Mouse (Mus musculus): Measurements from ENCODE around the gene Cdh3.
"Not testable (repeated sequence)": the region's sequence is repeated elsewhere in the genome, so short reads cannot be mapped to it uniquely, and the experiment has no call there.

Gene Cdh3

GRCm38 (mm10) chr8:106571551-106572172 lies 61.0 kb downstream of the Cdh3 start:
- no peak for DNase-seq (ENCODE audit: low spot score)

DNA sequence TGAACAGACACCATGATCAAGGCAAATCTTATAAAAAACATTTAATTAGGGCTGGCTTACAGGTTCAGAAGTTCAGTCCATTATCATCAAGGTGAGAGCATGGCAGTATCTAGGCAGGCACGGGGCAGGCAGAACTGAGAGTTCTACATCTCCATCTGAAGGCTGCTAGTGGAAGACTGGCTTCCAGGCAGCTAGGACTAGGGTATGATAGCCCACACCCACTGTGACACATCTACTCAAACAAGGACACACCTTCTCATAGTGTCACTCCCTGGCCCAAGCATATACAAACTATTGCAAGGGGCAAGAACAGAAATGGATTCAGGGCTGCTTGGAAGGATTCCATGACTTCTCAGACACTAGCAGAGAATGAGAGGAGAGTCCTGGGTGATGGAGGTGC lies 61.5 kb downstream of the Cdh3 start:
- DNase-seq (ENCODE audit: low spot score): not testable (repeated sequence)

- not testable (repeated sequence) for DNase-seq (ENCODE audit: low spot score)
Measured at GRCm38 (mm10) chr8:106573168-106573567, 62.5 kb downstream of the Cdh3 start, which contains the start of gene Gm10073. Gm10073 (minus strand) TSS chr8:106573461.

DNA sequence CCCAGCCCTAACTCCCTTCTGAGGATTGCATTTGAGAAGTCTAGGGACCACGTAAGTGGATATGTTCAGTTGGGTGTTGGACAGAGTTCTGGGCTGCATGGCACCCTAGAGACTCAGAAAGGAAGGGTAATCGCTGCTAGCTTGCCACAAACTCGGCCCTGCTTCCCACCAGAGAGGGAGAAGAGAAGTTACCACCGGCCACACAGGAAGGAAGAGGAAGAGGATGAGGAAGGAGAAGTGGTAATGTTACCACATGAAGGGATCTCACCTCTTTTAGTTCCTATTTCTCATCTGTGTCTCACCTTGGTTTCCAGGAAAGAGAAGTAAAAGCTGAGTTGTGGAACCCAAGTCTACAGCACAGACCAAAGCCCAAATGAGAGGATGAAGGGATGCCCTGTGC lies 63.6 kb downstream of the Cdh3 start:
- no peak for DNase-seq (ENCODE audit: low spot score)

- DNase-seq (ENCODE audit: low spot score): no peak
Measured at GRCm38 (mm10) chr8:106576849-106577555, 66.3 kb downstream of the Cdh3 start.

GRCm38 (mm10) chr8:106579510-106579909 lies 68.8 kb downstream of the Cdh3 start:
- DNase-seq (ENCODE audit: low spot score): no peak

DNA sequence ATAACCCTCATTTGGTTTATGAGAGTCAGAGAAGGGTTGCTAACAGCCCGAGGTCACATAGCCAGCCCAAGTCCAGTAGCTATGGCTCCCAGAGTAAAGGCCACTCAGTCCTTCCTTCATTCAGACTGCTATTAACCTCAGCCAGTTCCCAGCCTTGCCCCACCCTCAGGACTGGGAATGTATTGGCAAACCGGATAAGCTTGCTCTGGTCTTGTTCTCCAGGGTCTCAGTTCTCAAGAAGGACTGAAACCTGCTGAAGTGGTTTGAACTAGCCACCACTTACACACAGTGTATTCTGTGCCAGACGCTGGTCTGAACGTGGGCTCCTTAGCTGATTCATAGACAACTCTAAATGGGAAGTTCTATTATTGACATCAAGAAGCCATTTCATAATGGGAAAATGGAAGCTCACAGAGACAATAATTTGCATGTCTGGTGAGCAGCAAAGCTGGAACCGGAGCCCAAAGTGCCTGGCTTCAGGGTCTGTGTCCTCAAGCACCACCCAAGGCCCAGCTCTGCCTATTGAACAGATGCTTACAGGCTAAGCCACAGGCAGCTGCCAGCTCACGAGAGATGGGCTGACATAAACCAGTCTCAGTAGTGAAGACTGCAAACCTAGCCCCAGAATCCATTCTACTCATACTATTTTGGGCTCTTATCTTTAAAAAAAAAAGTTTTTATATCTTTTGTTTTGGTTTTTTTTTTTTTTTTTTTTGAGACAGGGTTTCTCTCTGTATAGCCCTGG lies 70.8 kb downstream of the Cdh3 start:
- DNase-seq (ENCODE audit: low spot score): no peak

GRCm38 (mm10) chr8:106584942-106585670 lies 74.4 kb downstream of the Cdh3 start:
- no peak for DNase-seq (ENCODE audit: low spot score)

GRCm38 (mm10) chr8:106585671-106586037 lies 75.0 kb downstream of the Cdh3 start:
- no peak for DNase-seq (ENCODE audit: low spot score)

DNA sequence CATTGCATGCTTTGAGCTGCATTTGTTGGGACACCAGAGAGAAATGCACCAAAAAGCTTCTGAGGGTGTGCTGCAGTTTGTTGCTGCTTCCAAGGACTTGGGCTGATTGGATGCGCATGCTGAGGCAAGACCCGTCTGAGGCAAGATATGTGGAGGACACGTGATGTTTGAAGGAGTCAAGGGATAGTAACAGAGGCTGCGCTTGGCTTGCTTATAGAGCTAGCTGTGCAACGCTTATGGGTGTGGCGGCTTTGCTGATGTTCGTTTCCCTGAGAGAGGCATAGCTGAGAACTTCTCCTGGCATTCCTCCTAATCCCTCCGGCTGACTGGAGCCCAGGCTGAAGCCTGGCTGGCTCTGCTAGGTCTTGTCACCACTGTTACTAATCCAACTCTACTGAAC lies 76.2 kb downstream of the Cdh3 start:
- DNase-seq (ENCODE audit: low spot score): no peak

DNA sequence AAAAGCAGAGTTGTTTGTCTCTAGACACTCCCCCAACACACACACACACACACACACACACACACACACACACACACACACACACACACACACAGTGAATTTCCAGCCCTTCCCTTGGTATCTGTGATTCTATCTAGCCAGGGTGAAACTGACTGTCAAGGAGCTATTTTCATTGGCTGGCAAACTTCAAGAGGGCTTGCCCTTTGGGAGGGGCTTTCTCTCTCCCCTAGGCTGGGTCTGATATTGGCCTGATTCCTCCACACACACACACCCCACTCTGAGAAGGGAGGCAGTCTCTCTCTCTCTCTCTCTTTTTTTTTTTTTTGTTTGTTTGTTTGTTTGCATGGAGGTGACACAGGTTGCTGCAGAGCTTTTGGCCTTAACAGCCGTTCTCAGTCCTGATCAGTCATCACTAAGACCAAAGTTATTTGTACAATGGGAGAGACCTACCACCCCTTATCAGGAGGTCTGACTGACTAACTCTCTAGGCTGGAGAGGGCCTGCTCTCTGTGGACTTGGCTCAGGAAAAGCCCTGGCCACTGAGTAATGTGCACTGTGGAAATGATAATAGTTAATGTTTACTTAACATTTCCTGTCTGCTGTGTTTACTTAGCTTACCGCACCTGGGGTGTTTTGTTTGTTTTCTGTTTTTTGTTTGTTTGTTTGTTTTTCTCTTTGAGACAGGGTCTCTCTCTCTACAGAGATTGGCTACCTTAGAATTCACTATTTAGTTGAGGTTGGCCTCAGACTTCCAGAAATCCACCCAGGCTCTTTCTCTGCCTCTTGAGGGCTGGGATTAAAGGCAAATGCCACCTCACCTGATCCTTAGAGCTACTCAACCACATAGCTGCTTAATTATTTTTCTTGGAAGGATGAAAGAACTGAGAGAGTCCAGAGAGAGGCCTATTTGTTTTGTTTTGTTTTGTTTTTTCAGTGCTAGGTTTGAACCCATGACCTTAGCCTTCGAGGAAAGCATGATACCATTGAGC lies 78.0 kb downstream of the Cdh3 start:
- DNase-seq (ENCODE audit: low spot score): no peak

- no peak for DNase-seq (ENCODE audit: low spot score)
Measured at GRCm38 (mm10) chr8:106592458-106592857, 81.8 kb downstream of the Cdh3 start.

DNA sequence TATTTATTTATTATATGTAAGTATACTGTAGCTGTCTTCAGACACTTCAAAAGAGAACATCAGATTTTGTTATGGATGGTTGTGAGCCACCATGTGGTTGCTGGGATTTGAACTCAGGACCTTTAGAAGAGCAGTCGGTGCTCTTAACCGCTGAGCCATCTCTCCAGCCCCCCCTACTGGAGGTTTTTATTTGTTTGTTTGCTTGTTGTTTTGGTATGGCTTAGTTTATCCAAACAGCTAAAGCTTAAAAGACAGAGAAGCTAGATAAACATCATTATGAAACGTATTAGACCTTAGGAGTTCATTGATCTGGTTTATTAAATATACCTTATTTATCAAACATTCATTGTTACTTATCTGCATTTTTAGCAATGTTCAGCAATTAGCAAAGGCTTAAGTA lies 84.9 kb downstream of the Cdh3 start:
- DNase-seq (ENCODE audit: low spot score): not testable (repeated sequence)

DNA sequence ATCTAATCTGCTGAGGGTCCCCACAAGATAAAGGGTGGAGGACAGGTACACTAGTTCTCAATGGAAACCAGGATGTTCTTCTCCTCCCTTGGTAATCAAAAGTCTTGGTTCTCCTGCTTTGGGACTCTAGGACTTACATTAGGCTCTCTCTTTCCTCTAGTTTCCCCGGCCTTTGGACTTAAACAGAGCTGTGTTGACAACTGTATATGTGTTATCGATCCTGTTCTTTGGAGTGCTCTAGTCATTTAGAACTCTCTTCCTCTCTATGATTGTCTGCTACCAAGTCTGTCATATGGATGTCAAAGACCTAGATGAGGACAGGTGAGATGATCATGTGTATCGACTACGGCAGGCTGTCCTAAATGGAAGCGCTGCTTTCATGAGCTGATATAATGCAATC lies 86.4 kb downstream of the Cdh3 start:
- DNase-seq (ENCODE audit: low spot score): no peak

- DNase-seq (ENCODE audit: low spot score): no peak
Measured at GRCm38 (mm10) chr8:106599265-106599979, 88.7 kb downstream of the Cdh3 start.

- no peak for DNase-seq (ENCODE audit: low spot score)
Measured at GRCm38 (mm10) chr8:106603131-106603819, 92.6 kb downstream of the Cdh3 start, which contains the start of gene Cdh1. Cdh1 (plus strand) TSS chr8:106603351.

- DNase-seq (ENCODE audit: low spot score): no peak
Measured at GRCm38 (mm10) chr8:106603933-106604332, 93.2 kb downstream of the Cdh3 start.

DNA sequence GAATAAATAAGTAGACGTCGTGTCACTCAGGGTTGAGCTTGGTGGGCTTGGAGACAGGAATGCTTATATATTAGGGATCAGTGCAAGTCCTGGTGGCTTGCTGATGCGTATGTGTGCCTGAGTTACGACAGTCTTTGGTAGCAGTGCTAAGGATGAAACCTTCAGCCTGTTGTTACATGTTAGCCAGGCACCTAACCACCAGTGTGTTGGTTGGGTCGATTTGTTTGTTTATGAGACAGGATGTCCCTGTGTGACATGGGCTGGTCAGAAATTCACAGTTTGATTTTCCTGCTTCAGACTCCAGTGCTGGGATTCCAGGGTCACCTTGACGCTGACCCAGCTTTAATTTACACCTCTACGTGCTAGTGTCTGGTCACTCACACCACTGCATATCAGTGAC lies 95.0 kb downstream of the Cdh3 start:
- no peak for DNase-seq (ENCODE audit: low spot score)

DNA sequence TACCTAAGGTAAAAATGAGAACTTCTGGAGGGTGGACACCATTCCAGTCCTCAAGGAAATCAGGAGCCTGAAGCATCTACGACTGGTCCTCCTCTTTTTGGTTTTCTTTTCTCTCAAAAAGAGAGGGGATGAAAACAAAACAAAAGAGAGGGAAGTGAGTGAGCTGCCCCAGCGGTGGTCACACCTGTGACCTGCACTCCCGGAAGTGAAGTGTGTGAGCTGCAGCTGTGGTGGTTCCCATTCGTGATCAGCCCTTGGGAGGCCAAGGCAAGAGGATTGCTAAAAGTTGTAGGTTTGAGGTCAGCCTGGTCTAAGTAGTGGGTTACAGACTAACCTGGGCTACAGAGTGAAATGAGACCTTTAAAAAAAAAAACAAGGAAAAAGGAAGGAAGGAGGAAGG lies 95.4 kb downstream of the Cdh3 start:
- DNase-seq (ENCODE audit: low spot score): no peak

DNA sequence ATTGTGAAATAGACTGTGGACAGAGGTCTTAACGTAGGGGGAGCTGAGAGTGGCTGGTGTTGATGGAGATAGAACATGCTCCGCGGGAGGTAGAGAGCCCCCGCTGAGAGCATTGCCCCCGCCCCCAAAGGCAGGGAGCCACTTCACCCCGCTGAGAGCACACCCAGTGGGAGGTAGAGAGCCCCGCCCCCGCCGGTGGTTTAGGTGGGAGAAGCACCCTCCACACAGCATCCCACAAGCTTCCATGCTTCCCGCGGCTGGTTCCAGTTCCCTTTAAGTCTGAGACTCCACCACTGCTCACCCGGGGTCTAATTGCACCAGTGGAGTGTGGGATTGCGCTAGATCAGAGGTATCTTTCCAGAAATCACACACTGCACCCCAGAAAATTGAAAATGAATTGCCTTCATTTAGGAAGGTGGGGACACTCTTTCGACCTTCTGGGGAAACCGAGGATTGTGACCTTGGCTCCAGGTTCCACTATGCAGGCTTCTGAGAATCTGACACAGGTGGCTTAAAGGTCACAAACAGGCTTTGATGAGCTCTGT lies 96.0 kb downstream of the Cdh3 start:
- DNase-seq (ENCODE audit: low spot score): no peak
